Mouse (Mus musculus): Measurements from ENCODE around the gene Rubcnl.

Gene Rubcnl

DNA sequence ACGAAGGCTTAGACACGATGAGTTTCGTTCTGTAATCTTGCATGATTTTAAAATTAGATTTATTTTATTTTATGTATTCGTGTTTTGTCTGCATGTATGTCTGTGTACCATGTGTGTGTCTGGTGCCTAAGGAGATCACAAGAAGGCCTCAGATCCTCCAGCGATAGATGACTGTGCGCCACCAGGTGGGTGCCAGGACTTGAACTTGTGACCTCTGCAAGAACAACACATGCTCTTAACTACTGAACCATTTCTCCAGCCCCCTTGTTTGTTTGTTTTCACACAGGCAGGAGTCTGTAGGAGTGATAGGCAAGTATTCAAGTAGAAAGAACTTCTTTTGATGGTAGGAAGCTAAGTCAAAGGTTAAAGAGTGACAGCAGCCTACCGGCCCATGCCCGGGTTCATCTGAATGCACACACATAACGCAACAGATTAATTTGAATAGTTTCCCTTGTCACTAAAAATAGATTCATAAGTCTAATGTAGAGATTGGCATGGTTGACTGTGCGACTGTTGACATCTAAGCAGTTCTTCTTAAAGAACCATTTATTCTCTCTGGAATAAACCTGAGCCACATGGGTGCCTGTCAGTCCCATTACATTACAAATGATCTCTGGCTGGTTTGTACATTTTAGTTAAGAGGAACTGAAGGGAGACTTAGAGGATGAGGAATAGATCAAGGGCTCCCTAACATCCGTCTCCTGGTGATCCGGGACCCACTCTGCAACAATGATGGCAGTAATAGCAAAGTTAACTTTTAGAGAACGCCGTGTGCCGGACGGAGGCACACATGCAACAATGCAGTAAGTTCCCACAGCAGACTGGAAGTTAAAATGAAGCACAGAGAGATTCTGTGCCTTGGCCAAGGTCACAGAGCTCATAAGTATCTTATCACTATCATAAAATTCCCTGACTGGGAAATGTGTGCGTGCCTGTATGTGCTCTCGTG is 2.3 kb downstream of the Rubcnl start:
- no peak for DNase-seq (ENCODE audit: low read depth, low spot score)

GRCm38 (mm10) chr14:75018829-75019228 is 3.0 kb downstream of the Rubcnl start:
- DNase-seq (ENCODE audit: low read depth, low spot score) = no peak

DNA sequence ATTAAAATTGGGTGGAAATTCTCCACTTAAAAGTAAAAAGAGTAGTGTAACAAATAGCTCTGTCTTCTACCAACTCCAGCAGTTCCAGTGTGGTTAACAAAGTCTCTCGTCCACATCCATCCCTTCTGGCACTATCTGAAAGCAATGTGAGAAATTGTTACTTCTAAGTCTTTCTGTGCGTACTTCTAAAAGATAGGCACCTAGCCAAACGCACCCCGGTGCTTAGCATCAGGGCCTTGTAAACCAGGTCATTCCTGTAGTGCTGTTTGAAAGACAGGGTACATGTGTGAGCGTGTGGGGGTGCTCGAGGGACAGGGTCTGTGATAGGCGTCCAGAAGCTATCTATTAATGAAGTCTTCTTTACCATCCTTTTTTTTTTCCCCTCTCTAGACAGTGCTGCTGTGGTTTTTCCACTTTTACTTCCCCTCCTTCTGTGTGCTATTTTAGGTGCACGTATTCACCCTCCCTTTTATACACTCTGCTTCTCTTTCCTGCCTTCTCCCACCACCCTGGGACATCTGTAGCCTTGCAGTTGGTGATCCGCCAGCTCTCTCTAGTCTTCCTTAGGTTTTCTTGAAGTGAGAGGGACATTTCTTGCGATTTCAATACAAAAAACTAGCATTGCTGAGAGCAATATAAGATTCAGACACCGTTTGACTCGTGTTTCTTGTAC is 4.9 kb downstream of the Rubcnl start:
- DNase-seq (ENCODE audit: low read depth, low spot score) = no peak

DNA sequence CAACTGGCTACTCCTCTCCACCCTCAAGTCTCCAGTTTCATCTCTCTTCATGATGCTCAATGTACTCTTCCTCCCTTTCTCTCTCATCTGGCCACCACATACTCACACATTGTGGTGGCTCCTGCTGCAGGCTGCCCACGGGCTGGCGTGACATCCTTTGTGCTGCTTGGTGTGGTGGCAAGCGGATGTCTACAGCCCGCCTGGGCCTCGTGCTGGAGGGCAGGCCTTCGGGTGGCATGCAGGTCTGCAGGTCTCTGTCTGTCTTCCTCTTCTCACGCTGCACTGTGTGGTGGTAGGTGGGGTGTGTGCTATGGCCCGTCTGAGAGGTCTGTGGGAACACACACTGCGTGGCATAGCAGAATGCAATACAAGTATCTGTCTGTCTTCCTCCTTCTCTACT is 6.7 kb downstream of the Rubcnl start:
- no peak for DNase-seq (ENCODE audit: low read depth, low spot score)

DNA sequence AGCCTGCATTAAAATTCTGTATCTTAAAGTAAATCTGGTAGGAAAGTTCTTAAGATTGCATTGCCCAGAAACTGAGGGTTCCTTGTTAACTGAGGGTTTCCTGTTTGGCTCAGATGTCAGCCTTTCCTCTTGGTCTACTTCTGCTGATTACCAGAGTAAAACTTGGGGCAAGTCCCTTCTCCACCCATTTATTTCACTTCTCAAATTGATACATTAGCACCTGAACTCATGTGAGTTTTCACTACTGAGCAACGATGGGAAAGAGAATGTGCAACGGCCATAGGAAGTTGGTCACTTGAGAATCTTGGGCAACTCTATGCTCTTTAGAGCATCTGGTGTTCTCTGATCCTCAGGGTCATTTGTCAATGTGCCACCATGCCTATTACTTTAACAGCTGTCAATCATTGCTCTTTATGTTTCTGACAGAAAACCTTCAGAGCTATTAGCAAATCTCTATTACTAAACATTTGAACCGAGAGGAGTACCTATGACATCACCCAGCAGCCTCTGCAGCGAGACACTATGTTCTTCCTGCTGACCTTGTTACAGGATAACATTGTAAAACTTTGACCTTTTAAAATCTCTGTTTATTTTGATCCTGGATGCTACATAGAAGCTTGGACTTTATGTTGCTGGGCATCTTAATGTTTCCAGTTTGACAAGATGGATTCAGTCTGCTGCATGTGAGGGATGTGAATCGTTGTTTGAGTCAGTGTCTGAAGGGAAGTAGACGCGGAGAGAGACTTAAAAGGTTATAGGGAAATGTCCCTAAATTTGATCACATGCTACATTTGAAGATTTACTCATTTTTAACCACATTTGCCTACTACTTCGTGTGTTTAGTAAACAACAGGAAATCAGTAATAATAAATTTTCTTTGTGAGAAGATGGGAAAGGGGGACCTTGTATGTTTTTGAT is 9.2 kb downstream of the Rubcnl start:
- DNase-seq (ENCODE audit: low read depth, low spot score) = no peak

DNA sequence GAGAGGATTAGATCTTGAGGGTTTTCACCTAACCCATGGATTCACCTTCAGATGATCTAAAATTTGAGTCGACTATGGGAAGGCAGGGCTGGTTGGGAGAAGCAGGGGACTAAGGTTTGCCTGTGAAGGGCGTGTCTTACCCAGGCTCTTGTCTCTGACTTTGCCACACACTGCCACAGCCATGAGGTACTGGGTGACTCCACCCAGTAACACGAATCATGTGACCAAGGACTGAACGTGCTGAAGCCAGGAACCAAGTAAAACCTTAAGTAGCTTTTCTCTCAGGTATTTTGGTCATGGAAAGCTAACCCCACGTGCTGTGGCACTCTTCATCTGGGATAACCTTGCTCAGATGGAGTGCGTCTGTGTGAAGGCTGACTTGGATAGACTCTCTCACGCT is 14.9 kb downstream of the Rubcnl start:
- DNase-seq (ENCODE audit: low read depth, low spot score) = no peak

- no peak for DNase-seq (ENCODE audit: low read depth, low spot score)
These were observed 16.3 kb downstream of the Rubcnl start for GRCm38 (mm10) chr14:75031999-75032575.

DNA sequence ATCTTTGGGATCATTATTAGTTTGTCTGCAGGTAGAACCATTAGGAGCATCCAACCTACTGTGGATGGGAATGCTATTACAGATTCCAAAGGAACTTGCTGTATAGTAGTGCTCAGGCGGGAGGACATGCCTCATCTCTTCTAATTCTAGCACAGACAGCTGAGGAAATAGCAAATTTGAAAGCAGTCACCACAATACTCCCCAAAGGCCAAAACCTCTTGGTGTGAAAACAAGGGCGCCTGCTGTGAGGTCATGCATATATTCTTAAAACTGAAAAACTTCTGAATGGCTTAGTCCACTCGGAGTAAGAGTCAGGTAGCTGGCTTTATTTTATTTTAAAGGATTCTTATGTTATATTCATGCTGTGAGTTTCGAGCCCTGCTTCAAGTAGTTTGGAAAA is 16.9 kb downstream of the Rubcnl start:
- no peak for DNase-seq (ENCODE audit: low read depth, low spot score)

- DNase-seq (ENCODE audit: low read depth, low spot score) = no peak
These were observed 18.4 kb downstream of the Rubcnl start for GRCm38 (mm10) chr14:75034240-75034639.

DNA sequence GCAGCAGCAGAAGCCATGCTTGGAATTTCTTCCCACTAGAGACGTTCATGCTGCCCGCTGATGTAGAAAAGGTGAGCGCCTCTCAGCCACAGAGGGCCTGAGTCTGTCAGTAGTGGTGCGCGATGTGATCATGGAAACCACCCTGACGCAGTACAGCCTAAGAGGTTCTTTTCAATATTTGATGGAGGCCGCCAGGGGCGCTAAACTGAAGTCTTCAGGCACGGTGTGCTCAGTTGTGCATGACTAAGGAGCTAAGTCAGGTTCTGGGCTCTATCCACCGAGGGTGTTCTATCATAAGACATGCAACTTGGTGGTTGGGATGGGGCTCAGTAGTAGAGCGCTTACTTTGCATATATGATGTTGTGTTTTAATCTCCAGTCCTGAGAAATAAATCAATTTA is 19.6 kb downstream of the Rubcnl start:
- DNase-seq (ENCODE audit: low read depth, low spot score) = no peak

GRCm38 (mm10) chr14:75045184-75045583 is 29.4 kb downstream of the Rubcnl start:
- DNase-seq (ENCODE audit: low read depth, low spot score) = no peak

DNA sequence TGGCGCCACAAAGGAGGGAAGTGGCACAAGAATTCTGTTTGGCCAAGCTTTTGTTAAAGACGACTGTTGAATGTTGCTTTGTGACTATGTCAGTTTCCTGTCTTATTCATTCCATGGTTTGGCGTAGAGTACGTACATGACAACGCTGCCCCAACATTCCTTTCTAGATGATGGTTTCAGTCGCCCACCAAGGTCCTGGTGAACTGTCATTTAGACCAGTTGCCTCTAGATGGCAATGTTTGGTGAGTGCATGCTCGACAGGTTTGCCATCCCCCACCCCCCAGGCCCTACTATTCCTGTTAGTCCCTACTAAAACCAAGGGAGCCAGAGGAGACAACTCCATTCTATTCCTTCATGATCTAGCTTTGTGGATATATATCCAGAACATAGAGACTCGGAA is 36.6 kb downstream of the Rubcnl start:
- DNase-seq (ENCODE audit: low read depth, low spot score) = no peak

GRCm38 (mm10) chr14:75054455-75055343 is 38.9 kb downstream of the Rubcnl start:
- no peak for DNase-seq (ENCODE audit: low read depth, low spot score)

- DNase-seq (ENCODE audit: low read depth, low spot score) = no peak
These were observed 41.1 kb downstream of the Rubcnl start for GRCm38 (mm10) chr14:75056861-75057431.

DNA sequence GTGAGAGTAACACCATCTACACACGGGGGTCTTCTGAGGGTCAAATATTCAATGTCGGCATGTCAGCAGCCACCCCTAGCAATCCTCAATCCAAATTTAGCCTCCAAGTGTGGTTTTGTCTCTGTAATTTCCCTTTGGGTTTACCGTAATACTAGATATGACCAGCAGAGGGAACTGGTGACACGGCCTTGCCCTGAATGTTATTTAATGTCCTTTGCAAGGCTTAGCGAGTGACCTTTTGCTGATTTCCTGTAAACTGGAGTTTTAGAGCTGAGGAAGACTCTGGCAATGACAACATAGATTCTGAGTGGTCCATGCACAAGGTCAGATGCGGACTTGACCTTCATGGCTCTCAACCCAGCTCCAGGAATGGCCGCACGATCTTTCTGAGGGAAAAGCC is 44.7 kb downstream of the Rubcnl start:
- DNase-seq (ENCODE audit: low read depth, low spot score) = no peak

DNA sequence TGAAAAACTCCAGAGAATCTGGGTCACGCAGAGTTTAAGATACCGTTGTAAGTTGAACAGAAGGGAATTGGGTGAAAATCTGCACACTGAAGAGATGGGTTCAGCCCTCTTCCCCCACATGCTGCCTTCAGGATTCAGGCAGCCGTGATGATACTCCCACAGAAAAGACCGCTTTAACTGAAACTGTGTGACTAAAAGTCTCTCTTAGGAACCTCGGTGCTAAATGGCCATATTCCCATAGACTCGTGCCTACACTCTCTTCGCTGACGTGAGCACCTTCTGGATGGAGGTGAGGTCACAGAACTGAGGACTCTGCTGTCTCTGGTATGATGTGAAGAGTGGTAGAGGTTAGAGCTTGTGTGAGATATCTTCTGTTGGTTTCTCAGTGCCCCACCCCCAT is 48.1 kb downstream of the Rubcnl start:
- DNase-seq (ENCODE audit: low read depth, low spot score) = no peak

GRCm38 (mm10) chr14:75064520-75064919 is 48.7 kb downstream of the Rubcnl start:
- DNase-seq (ENCODE audit: low read depth, low spot score) = no peak

DNA sequence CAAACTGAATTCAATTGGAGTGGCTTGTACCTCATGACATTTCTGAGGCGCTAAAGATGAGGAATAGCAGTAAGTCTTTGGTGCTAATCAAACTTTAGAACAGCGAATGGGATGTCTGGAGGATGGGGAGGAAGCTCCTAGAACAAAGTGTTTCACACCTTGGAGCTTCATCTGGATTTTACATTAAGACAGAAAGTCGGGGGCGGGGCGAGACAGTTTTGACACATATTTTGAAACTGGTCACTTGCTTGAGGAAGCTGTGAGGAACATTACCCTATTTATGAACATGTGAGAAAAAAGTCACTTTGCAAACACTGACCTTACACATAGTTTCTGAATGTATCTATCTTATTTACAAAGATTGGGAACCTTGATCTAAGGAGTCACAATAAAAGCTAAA is 49.4 kb downstream of the Rubcnl start:
- DNase-seq (ENCODE audit: low read depth, low spot score) = no peak

GRCm38 (mm10) chr14:75068430-75069112 is 52.7 kb downstream of the Rubcnl start:
- DNase-seq (ENCODE audit: low read depth, low spot score) = no peak
